Mouse (Mus musculus) brown adipose tissue, adult 24 weeks (tissue): ENCODE measurements at regions not wholly inside any gene's neighbourhood (a gene's known extent, or its start where the extent isn't known, plus 50 kb on each side); places are given as distances from the start of the nearest gene placed in this dataset.

Experiments
- H3K27ac ChIP-seq: fragments of 200-500 bp; replicated peaks from 2 replicates; pipeline ENCODE4 v1.5.1; 2012; ENCODE audit warnings: low read depth, mild to moderate bottlenecking, low read length
- H3K4me1 ChIP-seq: fragments of 200-500 bp; 2 replicates; pipeline ENCODE4 v1.6.1; 2012; ENCODE audit warnings: low read length, mixed read lengths; ENCODE audit not compliant: control insufficient read depth, insufficient read depth, insufficient read length
- H3K4me3 ChIP-seq: fragments of 200-500 bp; 2 replicates; pipeline ENCODE4 v1.5.1; 2012; ENCODE audit warnings: low read depth, mild to moderate bottlenecking, low read length, moderate library complexity; ENCODE audit not compliant: insufficient read depth

DNA sequence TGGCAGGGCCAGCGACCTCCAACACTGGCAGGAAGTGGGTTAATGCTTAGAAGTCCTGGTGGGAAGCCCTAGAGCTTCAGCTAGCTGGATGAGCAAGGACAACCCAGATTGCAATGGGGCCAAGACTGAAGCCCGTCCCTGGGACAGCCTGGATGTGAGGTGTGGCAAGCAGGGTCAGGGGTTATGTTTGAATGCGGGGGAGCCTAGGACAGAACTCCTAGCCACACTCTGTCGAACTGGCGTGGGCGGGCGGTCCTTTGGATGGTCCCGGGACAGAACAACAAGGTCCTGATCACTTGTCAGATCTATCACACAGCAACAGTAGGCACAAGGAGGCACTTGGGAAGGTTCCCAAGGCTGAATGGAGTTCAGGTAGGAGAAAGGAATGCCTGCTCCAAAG is 101.1 kb upstream of the Ccnd1 start:
- Histone ChIP-seq H3K27ac (no peak overlapping the region), H3K4me1 (no peaks in the 10 kb centered on the region), H3K4me3 (no peak overlapping the region)

- Histone ChIP-seq H3K27ac (no peak overlapping the region), H3K4me1 (peaks cover 13% of the 10 kb centered on the region), H3K4me3 (no peak overlapping the region)
These were observed 94.7 kb upstream of the Ccnd1 start for GRCm38 (mm10) chr7:145034385-145034784.

- Histone ChIP-seq H3K4me1 (peaks cover 22% of the 10 kb centered on the region), H3K27ac (no peak overlapping the region), H3K4me3 (no peak overlapping the region)
These were observed 91.5 kb upstream of the Ccnd1 start for GRCm38 (mm10) chr7:145031275-145031674.

- peaks cover 22% of the 10 kb centered on the region for H3K4me1 ChIP-seq
- peak overlapping the region; percentile 76 for H3K27ac ChIP-seq
- peak overlapping the region; percentile 47 for H3K4me3 ChIP-seq
These were observed 91.0 kb upstream of the Ccnd1 start for GRCm38 (mm10) chr7:145030635-145031141.

DNA sequence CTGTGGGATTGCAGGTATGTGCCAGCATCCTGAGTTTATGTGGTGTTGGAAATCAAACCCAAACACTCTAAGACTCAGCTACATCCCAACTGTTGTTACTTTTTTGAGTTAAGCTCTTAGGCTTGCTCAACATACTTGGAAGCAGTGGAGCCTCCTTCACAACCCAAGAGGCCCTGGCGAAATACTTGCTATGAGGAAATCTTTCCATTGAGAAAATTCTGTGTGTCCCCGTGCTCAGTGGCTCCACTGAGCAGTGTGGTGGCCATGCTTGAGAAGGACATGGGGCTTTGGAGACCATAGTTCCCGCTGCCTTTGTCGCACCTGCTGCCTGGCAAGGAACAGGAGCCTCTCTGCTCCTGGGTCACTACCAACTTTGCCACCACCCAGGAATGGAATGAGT is 89.9 kb upstream of the Ccnd1 start:
- H3K4me1 ChIP-seq: peaks cover 27% of the 10 kb centered on the region
- no peak overlapping the region for H3K27ac ChIP-seq
- no peak overlapping the region for H3K4me3 ChIP-seq

- Histone ChIP-seq H3K4me3 (no peak overlapping the region), H3K27ac (no peak overlapping the region), H3K4me1 (peaks cover 27% of the 10 kb centered on the region)
These were observed 89.4 kb upstream of the Ccnd1 start for GRCm38 (mm10) chr7:145029124-145029523.

GRCm38 (mm10) chr7:145027061-145027460 is 87.3 kb upstream of the Ccnd1 start:
- H3K4me3 ChIP-seq: no peak overlapping the region
- H3K27ac ChIP-seq: no peak overlapping the region
- H3K4me1 ChIP-seq: peaks cover 27% of the 10 kb centered on the region

DNA sequence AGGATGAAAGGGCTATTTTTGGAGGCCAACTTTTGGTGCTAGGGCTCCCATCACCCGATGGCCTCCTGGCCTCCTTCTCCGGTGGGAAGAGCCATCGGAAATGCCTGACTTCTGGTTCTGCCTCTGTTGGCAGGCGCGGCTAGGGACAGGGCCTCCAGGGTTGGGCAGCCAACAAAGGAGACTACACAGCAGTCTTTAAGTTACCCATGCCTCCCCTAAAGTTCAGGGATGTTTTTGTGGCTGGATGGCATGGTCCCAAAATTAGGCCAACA is 86.2 kb upstream of the Ccnd1 start:
- Histone ChIP-seq H3K4me3 (no peak overlapping the region), H3K27ac (peak overlapping the region; percentile 98), H3K4me1 (peaks cover 27% of the 10 kb centered on the region)

DNA sequence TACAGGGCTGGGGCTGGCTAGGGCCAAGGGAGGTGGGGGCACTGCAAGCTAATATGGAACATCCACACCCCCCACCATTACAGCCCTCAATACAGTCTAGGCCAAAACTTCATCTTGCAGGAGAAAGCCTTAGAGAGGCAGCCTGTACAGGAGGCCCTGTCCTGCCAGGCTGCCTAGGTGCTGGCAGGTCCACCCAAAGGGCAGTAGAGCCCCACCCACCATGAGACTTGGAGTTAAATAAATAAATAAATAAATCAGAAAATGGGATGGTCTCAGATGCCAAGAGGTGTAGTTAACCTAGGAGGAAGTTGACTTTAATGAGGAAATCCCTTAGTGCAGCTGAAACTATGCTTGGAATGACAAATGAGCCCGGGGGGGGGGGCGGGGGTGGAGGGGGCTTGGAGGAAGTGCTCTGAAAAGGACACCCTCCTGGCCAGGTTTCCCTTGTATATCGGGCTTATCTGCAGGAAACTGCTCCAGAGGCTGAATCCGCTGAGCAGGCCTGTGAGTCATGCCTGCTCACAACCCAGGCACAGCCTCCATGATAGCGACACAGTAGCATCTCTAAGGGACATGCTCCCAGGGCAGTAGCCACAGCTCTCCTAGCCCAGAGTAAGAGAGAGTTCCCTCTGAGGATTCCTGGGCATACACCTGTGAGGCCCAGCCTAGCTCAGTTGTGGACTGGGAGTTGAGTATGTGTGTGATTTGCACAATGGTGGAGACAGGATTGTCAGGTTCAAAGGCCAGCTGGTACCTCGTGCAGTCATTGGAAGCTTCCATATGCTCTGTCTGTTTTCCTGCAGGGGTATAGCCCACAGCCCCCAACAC is 85.7 kb upstream of the Ccnd1 start:
- no peak overlapping the region for H3K4me3 ChIP-seq
- peak overlapping the region; percentile 98 for H3K27ac ChIP-seq
- peaks cover 26% of the 10 kb centered on the region for H3K4me1 ChIP-seq

- Histone ChIP-seq H3K4me1 (peaks cover 23% of the 10 kb centered on the region), H3K4me3 (no peak overlapping the region), H3K27ac (peak overlapping the region; percentile 98)
These were observed 84.9 kb upstream of the Ccnd1 start for GRCm38 (mm10) chr7:145024651-145025050.

- Histone ChIP-seq H3K27ac (no peak overlapping the region), H3K4me3 (no peak overlapping the region), H3K4me1 (peaks cover 9% of the 10 kb centered on the region; the same call in 1 of the 2 replicates)
These were observed 79.4 kb upstream of the Ccnd1 start for GRCm38 (mm10) chr7:145019137-145019536.

- H3K27ac ChIP-seq: no peak overlapping the region
- H3K4me3 ChIP-seq: no peak overlapping the region
- H3K4me1 ChIP-seq: peaks cover 9% of the 10 kb centered on the region; the same call in 1 of the 2 replicates
These were observed 78.4 kb upstream of the Ccnd1 start for GRCm38 (mm10) chr7:145018149-145018548.

- no peak overlapping the region for H3K27ac ChIP-seq
- peaks cover 7% of the 10 kb centered on the region; the same call in 1 of the 2 replicates for H3K4me1 ChIP-seq
- H3K4me3 ChIP-seq: no peak overlapping the region
These were observed 75.8 kb upstream of the Ccnd1 start for GRCm38 (mm10) chr7:145015463-145016085.

DNA sequence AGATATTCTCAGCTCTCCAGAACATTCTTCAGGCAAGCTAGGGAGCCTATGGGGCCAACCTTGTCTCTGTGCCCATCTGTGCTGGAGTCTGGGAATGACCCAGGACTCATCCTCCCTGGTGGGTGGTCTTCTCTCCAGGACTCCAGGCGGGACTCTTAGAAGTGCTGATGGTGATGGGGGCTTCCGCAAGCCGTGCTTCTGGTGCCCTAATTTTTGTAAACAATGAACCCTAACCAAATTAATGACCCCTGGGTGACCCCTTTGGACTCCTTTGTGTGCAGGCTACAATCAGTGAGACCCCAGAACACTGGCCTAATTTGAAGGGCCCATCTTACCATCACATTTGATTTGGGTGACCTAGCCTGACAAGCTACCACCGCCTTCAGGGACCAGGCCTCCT is 71.0 kb upstream of the Ccnd1 start:
- H3K4me3 ChIP-seq: no peak overlapping the region
- H3K4me1 ChIP-seq: peaks cover 4% of the 10 kb centered on the region; the same call in 1 of the 2 replicates

GRCm38 (mm10) chr7:145010004-145010403 is 70.3 kb upstream of the Ccnd1 start:
- Histone ChIP-seq H3K27ac (no peak overlapping the region), H3K4me1 (peaks cover 4% of the 10 kb centered on the region; the same call in 1 of the 2 replicates), H3K4me3 (no peak overlapping the region)

More for the DNA sequence above, 71.0 kb upstream of the Ccnd1 start:
- no peak overlapping the region for H3K27ac ChIP-seq
